Mouse (Mus musculus): ENCODE data around the gene Prss57. TPM values are rescaled to one million over a fixed set of nuclear protein-coding genes. Genes with fewer than 3 reads are reported as not detected.

Gene Prss57
- not detected for polyA plus RNA-seq (2017; shearing (Covaris generic))

DNA sequence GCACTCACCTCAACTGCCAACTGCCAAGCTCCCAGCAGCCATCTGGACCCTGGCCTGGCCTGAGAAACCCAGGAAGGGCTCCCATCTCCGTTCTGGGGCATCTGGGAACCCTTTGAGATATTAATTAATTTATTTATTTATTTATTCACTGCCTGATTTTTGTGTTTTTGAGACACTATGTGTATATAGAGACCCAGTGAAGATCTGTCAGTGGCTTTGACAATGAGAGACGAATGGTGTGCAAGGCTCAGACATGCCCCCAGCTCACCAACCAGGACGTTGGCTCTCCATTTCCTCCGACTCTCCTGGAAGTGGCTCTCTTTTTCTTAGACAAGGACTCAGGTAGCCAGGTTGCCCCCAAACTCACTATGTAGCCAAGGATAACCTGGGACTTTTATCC lies at the start of gene Prss57:
TSS of gene Prss57 (minus strand) at position 101 of the 400 bp plus-strand sequence.

DNA sequence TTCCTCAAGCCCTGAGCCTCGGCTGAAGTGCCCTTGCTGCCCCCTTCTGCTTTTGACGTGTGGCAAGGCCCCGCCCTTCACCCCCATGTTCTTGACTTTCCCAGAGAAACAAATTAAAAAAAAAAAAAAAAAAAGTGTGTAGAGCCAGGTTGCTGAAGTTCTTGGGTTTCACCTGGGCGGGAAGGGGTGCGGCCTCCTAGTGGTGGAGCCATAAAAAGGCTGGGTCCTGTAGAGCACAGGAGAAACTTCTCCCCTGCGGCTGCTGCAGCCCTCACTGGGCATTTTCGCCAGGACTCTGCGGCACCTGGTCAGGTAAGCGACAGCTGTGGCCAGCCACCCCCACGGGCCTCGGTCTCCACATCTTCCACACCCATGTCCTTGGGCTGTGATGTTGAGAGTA lies 30.0 kb upstream of the Prss57 start, which contains the start of gene Misp:
TSS of gene Misp (plus strand) at position 208 of the 400 bp plus-strand sequence.

DNA sequence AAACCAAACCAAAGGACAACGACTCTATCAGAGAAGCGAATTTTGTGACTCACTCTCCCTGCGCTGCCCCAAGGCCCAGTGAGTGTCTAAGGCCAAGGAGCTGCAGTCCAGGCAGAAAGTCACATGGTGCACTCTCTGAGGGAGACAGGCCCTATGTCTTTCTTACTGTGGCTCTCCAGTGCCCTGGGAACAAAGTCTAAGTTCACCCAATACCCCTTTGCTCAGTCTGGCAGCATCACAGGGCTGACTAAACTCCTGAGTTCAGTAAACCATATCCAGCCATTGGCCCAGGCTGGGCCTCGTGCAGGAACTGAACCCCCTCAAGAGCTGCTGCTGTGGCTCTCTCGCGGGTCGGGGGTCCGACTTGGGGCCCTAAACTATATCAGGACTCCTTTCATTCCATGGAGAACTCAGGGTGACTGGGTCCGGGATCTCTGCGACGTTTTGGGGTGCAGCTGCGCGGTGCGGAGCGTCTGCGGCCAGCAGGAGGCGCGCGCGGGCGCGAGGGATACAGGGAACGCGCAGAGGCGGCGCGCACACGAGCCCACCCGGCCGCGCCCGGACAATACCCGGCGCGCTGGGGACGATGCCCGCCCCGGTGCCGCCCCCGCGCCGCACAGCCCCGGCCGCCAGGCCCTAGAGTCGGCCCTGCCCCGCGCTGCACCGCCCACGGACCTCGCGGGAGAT lies 2.4 kb upstream of the Prss57 start, which contains the start of gene Palm:
TSS of gene Palm (plus strand) at position 522 of the 687 bp plus-strand sequence.

DNA sequence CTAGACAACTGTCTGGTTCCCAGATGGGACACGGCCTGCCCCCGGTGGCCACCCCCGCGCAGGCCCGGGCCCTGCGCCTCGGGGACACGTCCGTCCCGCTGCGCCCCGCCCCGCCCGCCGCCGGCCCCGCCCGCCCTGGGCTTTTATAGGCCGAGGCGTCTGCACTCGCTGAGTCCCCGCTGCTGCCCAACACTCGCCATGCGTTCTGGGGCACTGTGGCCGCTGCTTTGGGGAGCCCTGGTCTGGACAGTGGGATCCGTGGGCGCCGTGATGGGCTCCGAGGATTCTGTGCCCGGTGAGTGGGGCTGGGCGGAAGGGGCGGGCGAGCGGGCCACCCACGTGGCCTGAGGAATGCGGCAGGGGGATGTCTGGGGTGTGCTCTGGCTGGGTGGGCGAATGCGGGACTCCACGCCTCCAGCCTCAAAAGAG lies 13.6 kb downstream of the Prss57 start, which contains the start of gene Fstl3:
TSS of gene Fstl3 (plus strand) at position 170 of the 429 bp plus-strand sequence.

DNA sequence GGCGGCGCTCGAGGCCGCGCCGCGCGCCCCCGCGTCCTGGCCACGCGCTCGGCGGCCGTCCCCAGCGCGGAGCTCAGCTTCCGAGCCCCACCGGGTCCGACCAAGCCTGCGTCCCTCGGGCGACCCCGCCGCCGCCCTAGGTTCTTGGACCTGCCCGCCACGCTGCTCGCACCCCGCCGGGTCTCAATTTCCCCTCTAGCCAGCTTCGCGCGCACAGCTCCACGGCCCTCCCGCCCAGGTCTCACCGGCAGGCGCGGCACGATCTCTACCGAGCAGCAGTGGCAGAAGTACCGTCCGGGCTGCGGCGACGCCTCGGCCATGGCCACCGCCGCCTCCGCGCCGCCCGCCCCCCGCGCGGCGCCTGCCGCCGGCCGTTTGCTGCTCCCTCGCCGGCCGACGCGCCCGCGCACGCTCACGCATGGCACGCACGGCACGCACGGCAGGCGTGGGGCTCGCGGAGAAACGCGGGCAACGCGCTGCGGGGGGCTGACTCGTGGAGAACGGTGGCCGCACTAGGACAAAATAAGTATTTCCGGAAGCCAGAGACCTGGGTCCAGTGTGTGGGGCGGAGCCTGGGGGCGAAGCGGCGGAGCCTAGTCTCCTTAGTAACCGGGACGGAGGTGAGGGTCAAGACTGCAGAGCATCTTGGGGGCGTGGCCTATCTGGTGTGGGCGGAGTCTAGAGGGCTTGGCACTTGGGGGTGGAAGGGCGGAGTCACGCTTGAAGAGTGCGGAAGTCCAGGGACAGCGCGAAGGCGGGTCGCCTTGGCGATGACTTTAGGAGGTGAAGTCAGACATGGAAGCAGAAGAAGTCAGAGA lies 24.0 kb downstream of the Prss57 start, which contains the start of gene Rnf126:
TSS of gene Rnf126 (minus strand) at position 445 of the 818 bp plus-strand sequence.

DNA sequence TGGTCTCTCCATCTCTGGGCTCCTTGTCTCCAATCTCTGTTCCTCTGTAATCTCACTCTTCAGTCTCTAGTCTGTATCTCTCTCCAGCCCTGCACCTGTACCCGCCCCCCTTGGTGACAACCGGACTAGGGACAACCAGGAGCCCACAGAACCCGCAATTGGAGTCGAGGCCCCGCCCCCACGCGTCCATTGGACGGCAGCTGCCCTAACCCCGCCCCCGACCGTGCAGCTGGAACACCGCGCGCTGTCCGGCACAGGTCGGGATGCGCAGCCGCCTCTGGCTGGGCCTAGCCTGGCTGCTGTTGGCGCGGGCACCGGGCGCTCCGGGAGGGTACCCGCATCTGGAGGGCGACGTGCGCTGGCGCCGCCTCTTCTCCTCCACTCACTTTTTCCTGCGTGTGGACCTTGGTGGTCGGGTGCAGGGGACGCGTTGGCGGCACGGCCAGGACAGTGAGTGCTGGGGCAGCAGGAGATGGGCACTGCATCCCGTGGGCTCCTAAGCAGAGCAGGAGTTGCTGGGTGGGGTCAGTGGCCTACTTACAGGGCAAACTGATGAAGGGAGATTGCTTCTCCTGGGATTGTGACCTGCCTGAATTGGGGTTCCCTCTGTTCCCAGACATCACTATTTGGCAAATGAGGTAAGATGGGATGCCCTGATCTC lies 35.8 kb downstream of the Prss57 start, which contains the start of gene Fgf22:
TSS of gene Fgf22 (plus strand) at position 221 of the 661 bp plus-strand sequence.

DNA sequence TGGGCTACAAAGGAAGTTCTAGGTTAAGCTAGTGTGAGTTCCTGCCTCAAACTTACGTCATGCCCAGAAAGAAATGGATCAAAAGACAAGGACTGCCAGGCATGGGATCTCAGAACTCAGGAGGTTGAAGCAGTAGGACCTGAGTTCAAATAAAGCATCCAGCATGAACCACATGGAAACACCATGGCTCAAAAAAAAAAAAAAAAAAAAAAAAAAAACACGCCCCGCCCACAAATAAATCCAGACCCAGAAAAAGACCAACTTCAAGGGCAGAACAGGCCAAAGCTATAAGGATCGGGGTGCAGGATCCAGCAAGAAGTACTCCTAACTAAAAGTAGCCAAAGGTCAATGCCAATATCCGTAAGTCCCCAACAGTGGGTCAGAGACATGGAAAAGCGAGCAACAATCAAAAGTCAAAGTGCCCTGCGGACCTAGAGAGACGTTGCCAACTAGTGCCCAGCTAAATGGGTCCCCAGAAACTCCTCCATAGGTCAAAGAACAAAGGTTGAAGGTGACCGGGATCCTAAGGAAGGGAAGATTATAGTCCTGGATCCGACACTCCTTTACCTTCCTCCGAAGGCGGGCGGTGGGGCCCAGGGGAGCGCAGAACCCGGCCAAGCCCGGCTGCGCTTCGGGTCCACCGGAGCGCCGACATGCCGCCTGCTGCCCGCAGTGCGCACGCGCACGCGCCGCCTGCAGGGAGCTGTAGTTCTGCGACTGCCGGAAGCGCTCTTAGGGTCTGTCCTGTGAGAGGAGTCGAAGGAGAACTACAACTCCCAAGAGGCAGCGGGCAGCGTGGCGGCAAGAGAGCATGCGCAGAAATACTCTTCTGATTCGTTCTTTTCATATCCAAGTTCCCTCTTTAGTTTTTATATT lies 44.6 kb downstream of the Prss57 start, which contains the start of gene Polrmt:
TSS of gene Polrmt (minus strand) at position 684 of the 876 bp plus-strand sequence.

Other genes with a start within 250 kb of the Prss57 start
- gene Mier2, start 235.8 kb downstream of the Prss57 start, polyA plus RNA-seq (2017; shearing (Covaris generic)), result 32.0 TPM
- gene Theg, start 203.6 kb downstream of the Prss57 start, polyA plus RNA-seq (2017; shearing (Covaris generic)), result not detected
- not detected for gene C2cd4c, start 176.9 kb downstream of the Prss57 start, polyA plus RNA-seq (2017; shearing (Covaris generic))
- not detected for gene Shc2, start 153.0 kb downstream of the Prss57 start, polyA plus RNA-seq (2017; shearing (Covaris generic))
- gene Odf3l2, start 145.2 kb downstream of the Prss57 start, polyA plus RNA-seq (2017; shearing (Covaris generic)), result not detected
- gene Madcam1, start 126.4 kb downstream of the Prss57 start, polyA plus RNA-seq (2017; shearing (Covaris generic)), result 0.40 TPM
- 29.7 TPM for gene Tpgs1, start 121.6 kb downstream of the Prss57 start, polyA plus RNA-seq (2017; shearing (Covaris generic))
- 12.9 TPM for gene Cdc34, start 108.8 kb downstream of the Prss57 start, polyA plus RNA-seq (2017; shearing (Covaris generic))
- 0.63 TPM for gene Gzmm, start 101.9 kb downstream of the Prss57 start, polyA plus RNA-seq (2017; shearing (Covaris generic))
- 186 TPM for gene Bsg, start 86.5 kb downstream of the Prss57 start, polyA plus RNA-seq (2017; shearing (Covaris generic))
- gene Hcn2, start 74.3 kb downstream of the Prss57 start, polyA plus RNA-seq (2017; shearing (Covaris generic)), result not detected
- 35.6 TPM for gene Polrmt, start 44.4 kb downstream of the Prss57 start, polyA plus RNA-seq (2017; shearing (Covaris generic))
- gene Fgf22, start 35.9 kb downstream of the Prss57 start, polyA plus RNA-seq (2017; shearing (Covaris generic)), result not detected
- 4.2 TPM for gene Rnf126, start 24.0 kb downstream of the Prss57 start, polyA plus RNA-seq (2017; shearing (Covaris generic))
- gene Fstl3, start 13.7 kb downstream of the Prss57 start, polyA plus RNA-seq (2017; shearing (Covaris generic)), result 0.52 TPM
- 0.27 TPM for gene Palm, start 2.6 kb upstream of the Prss57 start, polyA plus RNA-seq (2017; shearing (Covaris generic))
- gene Misp, start 30.0 kb upstream of the Prss57 start, polyA plus RNA-seq (2017; shearing (Covaris generic)), result not detected
- 357 TPM for gene Ptbp1, start 63.5 kb upstream of the Prss57 start, polyA plus RNA-seq (2017; shearing (Covaris generic))
- not detected for gene Prtn3, start 83.5 kb upstream of the Prss57 start, polyA plus RNA-seq (2017; shearing (Covaris generic))
- gene Plppr3, start 83.7 kb upstream of the Prss57 start, polyA plus RNA-seq (2017; shearing (Covaris generic)), result 5.6 TPM
- not detected for gene Elane, start 95.3 kb upstream of the Prss57 start, polyA plus RNA-seq (2017; shearing (Covaris generic))
- gene Cfd, start 99.9 kb upstream of the Prss57 start, polyA plus RNA-seq (2017; shearing (Covaris generic)), result not detected
- gene Med16, start 118.0 kb upstream of the Prss57 start, polyA plus RNA-seq (2017; shearing (Covaris generic)), result 18.3 TPM
- 3.7 TPM for gene Gm26602, start 119.9 kb upstream of the Prss57 start, polyA plus RNA-seq (2017; shearing (Covaris generic))
- 0.24 TPM for gene Kiss1r, start 126.0 kb upstream of the Prss57 start, polyA plus RNA-seq (2017; shearing (Covaris generic))
- gene R3hdm4, start 130.2 kb upstream of the Prss57 start, polyA plus RNA-seq (2017; shearing (Covaris generic)), result 205 TPM
- gene Arid3a, start 136.1 kb upstream of the Prss57 start, polyA plus RNA-seq (2017; shearing (Covaris generic)), result 7.4 TPM
- gene Wdr18, start 169.2 kb upstream of the Prss57 start, polyA plus RNA-seq (2017; shearing (Covaris generic)), result 79.7 TPM
- 0.22 TPM for gene Grin3b, start 179.8 kb upstream of the Prss57 start, polyA plus RNA-seq (2017; shearing (Covaris generic))
- gene Tmem259, start 193.4 kb upstream of the Prss57 start, polyA plus RNA-seq (2017; shearing (Covaris generic)), result 3.8 TPM
- gene Cnn2, start 197.6 kb upstream of the Prss57 start, polyA plus RNA-seq (2017; shearing (Covaris generic)), result 1,134 TPM
- gene Abca7, start 205.5 kb upstream of the Prss57 start, polyA plus RNA-seq (2017; shearing (Covaris generic)), result 62.4 TPM
- 911 TPM for gene Arhgap45, start 225.7 kb upstream of the Prss57 start, polyA plus RNA-seq (2017; shearing (Covaris generic))
- 250 TPM for gene Polr2e, start 248.8 kb upstream of the Prss57 start, polyA plus RNA-seq (2017; shearing (Covaris generic))

All from CD4-positive, CD25-positive, alpha-beta regulatory T cell, adult 9 weeks (primary cell).